Mouse (Mus musculus): ENCODE data around the gene Smim14.

Gene Smim14

GRCm38 (mm10) chr5:65460361-65460760, 76.6 kb downstream of the Smim14 start:
- no peak for DNase-seq (ENCODE audit: low spot score in 2 of 2)

- DNase-seq (ENCODE audit: low spot score in 2 of 2) = no peak
Measured at GRCm38 (mm10) chr5:65459454-65459853, 77.5 kb downstream of the Smim14 start.

DNA sequence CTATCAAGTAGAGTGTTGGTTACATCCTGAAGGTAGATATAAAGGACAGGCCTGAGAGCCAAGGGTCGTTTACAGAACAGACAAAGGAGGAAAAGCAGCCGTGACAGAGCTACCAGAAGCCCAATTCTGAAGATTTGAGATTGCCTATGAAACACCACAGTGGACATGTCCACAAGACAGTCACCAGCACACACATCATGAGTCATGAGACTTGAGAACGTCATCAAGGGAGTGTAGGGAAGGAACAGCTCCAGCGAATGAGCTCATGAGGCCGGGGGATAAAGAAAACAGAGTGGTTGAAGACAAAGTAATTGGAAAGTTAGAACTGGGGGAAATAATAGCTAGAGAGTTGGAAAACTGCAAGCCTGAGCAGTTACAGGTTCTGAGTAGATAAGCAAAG, 79.1 kb downstream of the Smim14 start:
- no peak for DNase-seq (ENCODE audit: low spot score in 2 of 2)

GRCm38 (mm10) chr5:65457086-65457827, 79.7 kb downstream of the Smim14 start:
- DNase-seq (ENCODE audit: low spot score in 2 of 2) = no peak

DNA sequence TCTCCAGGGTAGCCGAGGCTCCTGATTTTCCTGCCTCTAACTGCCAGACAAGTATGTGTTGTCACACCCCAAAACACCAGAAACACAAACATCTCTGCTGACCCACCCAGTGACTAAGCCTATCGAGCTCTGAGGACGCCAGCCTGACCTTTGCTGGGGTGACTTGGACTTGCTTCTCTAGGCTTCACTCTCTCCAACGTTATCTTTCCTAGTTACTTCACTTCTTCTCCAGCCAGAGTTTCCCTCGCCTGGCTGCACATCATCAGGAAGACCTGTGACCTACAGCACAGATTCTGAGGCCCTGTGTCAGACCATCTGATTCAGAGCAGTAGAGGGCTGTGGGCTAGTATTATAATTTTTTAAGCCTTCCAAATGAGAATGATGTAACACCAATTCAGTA, 82.2 kb downstream of the Smim14 start:
- DNase-seq (ENCODE audit: low spot score in 2 of 2) = no peak

- no peak for DNase-seq (ENCODE audit: low spot score in 2 of 2)
Measured at GRCm38 (mm10) chr5:65448941-65449340, 88.0 kb downstream of the Smim14 start.

DNA sequence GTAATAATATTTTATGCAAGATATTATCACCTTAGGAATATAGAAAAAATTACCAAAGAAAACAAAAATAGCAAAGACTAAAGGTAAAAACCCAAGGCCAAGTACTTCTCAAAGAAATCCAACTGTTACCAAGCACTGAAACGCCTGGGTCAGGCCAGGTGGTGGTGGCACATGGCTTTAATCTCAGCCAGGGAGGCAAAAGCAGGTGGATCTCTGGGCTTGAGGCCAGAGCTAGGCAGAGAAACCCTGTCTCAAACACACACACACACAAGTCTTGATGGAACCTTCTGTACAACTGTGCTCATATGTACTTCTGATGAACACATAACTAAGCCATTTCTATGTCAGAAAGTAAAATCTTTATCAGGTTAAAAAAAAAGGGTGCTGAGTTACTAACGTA, 89.2 kb downstream of the Smim14 start:
- DNase-seq (ENCODE audit: low spot score in 2 of 2) = no peak

DNA sequence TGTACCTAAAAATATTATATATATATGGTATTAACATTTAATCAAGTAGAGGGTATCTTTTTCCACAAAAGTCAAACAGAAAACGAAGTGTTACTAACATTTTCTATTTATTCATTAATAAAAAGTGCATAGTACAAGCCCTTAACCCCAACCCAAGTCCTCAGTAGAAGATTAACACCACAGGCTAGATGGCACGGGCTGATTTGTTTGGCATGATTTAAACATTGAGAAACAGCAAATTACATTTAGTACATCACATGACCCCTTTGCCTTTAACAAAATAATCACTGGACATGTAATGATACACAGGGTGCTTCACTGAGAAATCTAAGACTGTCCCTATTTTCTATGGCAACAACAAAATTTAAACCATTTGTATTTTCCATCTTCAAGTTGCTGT, 90.2 kb downstream of the Smim14 start:
- no peak for DNase-seq (ENCODE audit: low spot score in 2 of 2)

DNA sequence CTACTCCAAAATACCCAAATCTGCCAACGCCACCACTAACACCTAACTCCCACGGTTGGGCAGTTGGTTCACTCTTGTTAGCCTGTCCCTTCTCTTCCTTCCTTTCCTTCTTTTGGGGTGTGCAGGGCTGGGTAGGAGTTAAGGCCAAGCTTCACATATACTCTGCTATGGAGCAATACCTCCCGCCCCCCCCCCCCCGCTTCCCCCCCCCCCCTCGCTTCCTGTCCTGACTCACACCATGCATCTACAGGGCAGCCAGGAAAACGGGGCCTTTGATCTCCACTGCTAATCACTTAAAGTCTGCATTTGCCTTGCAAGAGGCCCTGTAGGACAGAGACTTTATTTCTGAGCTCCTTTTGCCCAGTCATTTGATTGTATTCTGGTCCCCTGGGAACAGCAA, 92.0 kb downstream of the Smim14 start:
- no peak for DNase-seq (ENCODE audit: low spot score in 2 of 2)

DNA sequence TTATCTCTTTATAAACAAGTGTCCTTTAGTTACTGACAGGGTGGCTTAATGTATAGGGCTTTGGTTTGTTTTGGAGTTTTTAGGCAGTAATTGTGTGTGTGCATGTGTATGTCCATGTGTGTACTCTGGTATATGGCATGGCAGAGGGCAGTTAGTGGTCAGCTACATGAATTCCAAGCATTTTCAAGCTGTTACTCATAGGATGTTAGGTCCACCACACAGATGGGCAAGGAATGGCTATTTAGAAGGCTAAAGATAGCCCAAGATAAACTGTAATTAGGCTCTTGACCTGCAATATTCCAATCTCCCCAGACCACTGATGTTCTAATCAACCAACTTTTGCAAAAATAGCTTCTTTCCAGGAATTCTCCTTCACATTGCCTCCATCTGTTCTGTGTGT, 98.9 kb downstream of the Smim14 start:
- DNase-seq (ENCODE audit: low spot score in 2 of 2) = no peak

- DNase-seq (ENCODE audit: low spot score in 2 of 2) = peak; percentile 94 to 96
Measured at GRCm38 (mm10) chr5:65435806-65436561, 101.0 kb downstream of the Smim14 start, which contains the start of gene Ugdh. Gene Ugdh (minus strand): TSS chr5:65435949.

DNA sequence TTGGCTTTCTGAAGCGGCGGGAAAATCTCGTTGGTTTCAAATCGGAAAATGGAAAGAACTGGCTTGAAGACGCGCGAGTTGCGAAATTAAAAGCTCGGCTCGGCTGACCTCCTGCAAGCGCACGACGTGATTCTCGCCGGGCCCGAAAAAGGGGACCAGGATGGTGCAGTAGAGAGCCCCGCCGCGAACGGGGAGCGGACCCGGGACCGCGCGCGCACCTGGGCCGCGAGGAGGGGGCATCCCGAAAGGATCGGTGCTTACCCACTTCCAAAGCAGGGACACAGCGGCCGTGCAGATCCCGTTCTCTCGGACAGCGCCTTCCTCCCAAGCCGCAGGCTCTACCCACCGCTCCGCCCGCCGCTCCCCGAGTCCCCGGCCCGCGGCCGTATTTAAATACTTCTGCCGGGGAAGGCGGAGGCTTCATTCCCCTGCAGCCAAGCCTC, 101.6 kb downstream of the Smim14 start:
- DNase-seq (ENCODE audit: low spot score in 2 of 2) = no peak

GRCm38 (mm10) chr5:65434471-65435362, 102.3 kb downstream of the Smim14 start:
- peak in 1 of 2 experiments; percentile 30 for DNase-seq (ENCODE audit: low spot score in 2 of 2)

- no peak for DNase-seq (ENCODE audit: low spot score in 2 of 2)
Measured at GRCm38 (mm10) chr5:65429441-65429840, 107.5 kb downstream of the Smim14 start.

GRCm38 (mm10) chr5:65428321-65428720, 108.7 kb downstream of the Smim14 start:
- no peak for DNase-seq (ENCODE audit: low spot score in 2 of 2)

DNA sequence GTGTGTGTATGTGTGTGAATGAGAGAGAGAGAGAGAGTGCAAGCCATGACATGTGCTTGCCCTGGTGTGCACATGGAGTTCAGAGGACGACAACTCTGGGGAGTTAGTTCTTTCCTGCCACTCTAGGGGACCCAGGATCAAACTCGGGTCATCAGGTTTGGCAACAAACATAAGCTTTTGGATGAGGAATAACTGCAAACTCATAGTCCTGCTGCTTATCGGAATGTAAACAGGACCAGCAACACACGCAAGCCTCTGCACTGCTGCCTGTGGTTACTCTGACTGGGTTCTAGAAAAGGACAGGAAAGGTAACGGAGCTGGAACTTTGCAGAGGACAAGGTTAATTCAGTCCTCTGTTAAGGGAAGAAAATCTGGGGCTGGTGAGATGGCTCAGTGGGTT, 111.7 kb downstream of the Smim14 start:
- DNase-seq (ENCODE audit: low spot score in 2 of 2) = no peak

DNA sequence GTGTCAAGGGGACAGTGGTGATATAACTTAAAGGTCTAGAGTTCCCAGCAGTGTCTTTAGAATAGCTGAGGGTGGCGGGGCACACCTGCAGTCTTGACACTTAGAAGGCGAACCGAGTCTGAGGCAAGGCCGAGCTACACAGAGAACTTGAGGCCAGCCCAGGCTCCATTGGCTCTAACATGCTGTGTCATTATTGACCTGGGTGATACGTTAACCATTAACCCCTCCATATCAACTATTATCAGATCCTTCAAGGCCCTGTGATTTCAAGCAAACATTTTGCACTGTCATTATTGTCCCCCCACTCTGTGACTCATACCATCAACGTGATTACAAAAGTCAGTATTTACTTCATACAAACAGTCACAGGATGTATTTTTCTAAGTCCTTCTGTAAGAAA, 112.8 kb downstream of the Smim14 start:
- no peak for DNase-seq (ENCODE audit: low spot score in 2 of 2)

DNA sequence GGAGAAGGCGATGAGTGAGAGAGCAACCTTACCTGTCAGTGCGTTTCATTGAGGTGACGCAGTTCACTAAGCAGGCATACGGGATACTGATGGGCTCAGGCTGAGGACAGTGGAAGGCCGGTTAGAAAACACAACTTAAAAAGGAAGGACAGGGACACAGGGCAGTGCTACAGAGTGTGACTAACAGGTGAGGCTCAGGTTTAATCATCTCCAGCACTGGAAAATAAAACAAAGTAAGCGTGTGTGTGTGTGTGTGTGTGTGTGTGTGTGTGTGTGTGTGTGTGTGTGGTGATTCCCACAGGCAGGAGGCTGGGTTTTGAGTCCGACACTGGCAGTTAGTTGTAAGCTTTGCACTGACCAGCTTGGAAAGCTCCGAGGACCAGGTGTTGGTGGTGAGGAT, 114.2 kb downstream of the Smim14 start:
- no peak for DNase-seq (ENCODE audit: low spot score in 2 of 2)

DNA sequence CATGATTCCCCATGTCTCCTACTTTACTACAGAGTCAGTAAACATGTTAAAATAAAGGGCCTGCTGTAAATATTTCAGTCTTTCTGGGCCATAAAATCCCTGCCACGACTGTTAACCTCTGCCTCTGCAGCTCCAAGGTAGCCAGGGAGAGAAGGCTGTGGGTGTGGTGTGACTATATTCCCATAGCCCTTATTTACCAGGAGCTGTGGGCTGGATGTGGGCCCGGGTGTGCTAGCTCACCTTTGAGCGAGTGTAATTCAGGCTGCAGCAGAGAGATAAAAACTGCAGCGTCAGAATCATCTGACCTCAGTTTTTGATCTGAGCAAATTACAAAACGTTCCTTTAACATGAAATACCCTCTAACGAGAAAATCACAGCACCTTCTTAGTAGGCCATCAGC, 116.2 kb downstream of the Smim14 start:
- no peak for DNase-seq (ENCODE audit: low spot score in 2 of 2)

- no peak for DNase-seq (ENCODE audit: low spot score in 2 of 2)
Measured at GRCm38 (mm10) chr5:65419136-65419535, 117.8 kb downstream of the Smim14 start.

- DNase-seq (ENCODE audit: low spot score in 2 of 2) = no peak
Measured at GRCm38 (mm10) chr5:65415653-65416458, 121.1 kb downstream of the Smim14 start.
